Mouse (Mus musculus) heart, adult 2 months (tissue): Measurements from ENCODE around the gene Pitpnc1.

Experiments used
- EP300 ChIP-seq: fragments of 200-500 bp; IDR thresholded peaks from 2 replicates; pipeline ENCODE4 v1.6.1; 2011; ENCODE audit warnings: low read depth, low read length, control low read depth; ENCODE audit not compliant: insufficient read depth
- POLR2A ChIP-seq: fragments of 200-500 bp; IDR thresholded peaks from 2 replicates; pipeline ENCODE4 v1.6.1; 2011; ENCODE audit warnings: mild to moderate bottlenecking, low read depth, low read length, control low read depth; ENCODE audit not compliant: insufficient read depth

DNA sequence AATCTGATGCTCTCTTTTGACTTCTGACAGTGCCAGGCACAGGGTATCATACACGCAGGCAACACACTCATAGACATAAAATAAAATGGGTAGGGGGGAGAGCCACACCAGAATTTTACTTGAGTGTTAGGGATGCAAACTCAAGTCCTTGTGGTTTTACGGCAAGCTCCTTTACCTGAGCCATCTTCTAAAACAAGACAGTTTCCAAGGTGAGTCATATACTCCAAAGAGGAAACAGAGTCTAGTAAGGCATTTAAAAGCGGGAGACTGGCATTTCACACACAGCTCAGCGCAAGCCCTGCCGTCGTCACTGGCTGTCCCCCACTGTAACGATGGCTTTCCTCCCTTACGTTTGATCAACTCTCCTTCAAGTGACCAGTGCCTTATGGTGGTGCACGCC is 22.6 kb downstream of the Pitpnc1 start:
- no peak for TF ChIP-seq POLR2A
- TF ChIP-seq EP300: no peak
